Mouse (Mus musculus) layer of hippocampus, postnatal 14 days (tissue): ENCODE measurements at regions not wholly inside any gene's neighbourhood (a gene's known extent, or its start where the extent isn't known, plus 50 kb on each side); places are given as distances from the start of the nearest gene placed in this dataset.

Experiments
- DNase-seq, 2 experiments: peaks; one replicate each; pipeline ENCODE4 v3.0.0; 2021 to 2022; ENCODE audit warnings: low spot score in 2 of 2, mixed read lengths in 1 of 2

- DNase-seq, result peak; percentile 19 to 59
Observed at GRCm38 (mm10) chr4:54601671-54602512, 343.0 kb upstream of the Zfp462 start.

- DNase-seq, result no peak
Observed at GRCm38 (mm10) chr4:54602513-54603205, 342.2 kb upstream of the Zfp462 start.

- DNase-seq, result no peak
Observed at GRCm38 (mm10) chr4:54610101-54610500, 334.7 kb upstream of the Zfp462 start.

GRCm38 (mm10) chr4:54611990-54612980 lies 332.6 kb upstream of the Zfp462 start:
- DNase-seq, result no peak

- no peak for DNase-seq
Observed at GRCm38 (mm10) chr4:54613076-54613475, 331.8 kb upstream of the Zfp462 start.

- no peak for DNase-seq
Observed at GRCm38 (mm10) chr4:54613611-54614010, 331.2 kb upstream of the Zfp462 start.

GRCm38 (mm10) chr4:54615886-54616285 lies 329.0 kb upstream of the Zfp462 start:
- DNase-seq, result no peak

GRCm38 (mm10) chr4:54624024-54624873 lies 320.6 kb upstream of the Zfp462 start:
- no peak for DNase-seq

GRCm38 (mm10) chr4:54636986-54637641 lies 307.7 kb upstream of the Zfp462 start:
- DNase-seq, result peak in 1 of 2 experiments; percentile 52

GRCm38 (mm10) chr4:54646033-54646432 lies 298.8 kb upstream of the Zfp462 start:
- no peak for DNase-seq

- DNase-seq, result peak; percentile 46 to 62
Observed at GRCm38 (mm10) chr4:54646459-54646858, 298.4 kb upstream of the Zfp462 start.

- no peak for DNase-seq
Observed at GRCm38 (mm10) chr4:54648254-54648653, 296.6 kb upstream of the Zfp462 start.

- DNase-seq, result no peak
Observed at GRCm38 (mm10) chr4:54651646-54652110, 293.2 kb upstream of the Zfp462 start.

- DNase-seq, result peak in 1 of 2 experiments; percentile 19
Observed at GRCm38 (mm10) chr4:54652111-54653021, 292.5 kb upstream of the Zfp462 start.

GRCm38 (mm10) chr4:54653097-54653776 lies 291.6 kb upstream of the Zfp462 start:
- peak; percentile 9 to 12 for DNase-seq
